Mouse (Mus musculus): ENCODE data around the gene Arhgap10.
A peak's percentile ranks its signal among the peaks of the same experiment; 100 is the strongest.

Arhgap10 gene

DNA sequence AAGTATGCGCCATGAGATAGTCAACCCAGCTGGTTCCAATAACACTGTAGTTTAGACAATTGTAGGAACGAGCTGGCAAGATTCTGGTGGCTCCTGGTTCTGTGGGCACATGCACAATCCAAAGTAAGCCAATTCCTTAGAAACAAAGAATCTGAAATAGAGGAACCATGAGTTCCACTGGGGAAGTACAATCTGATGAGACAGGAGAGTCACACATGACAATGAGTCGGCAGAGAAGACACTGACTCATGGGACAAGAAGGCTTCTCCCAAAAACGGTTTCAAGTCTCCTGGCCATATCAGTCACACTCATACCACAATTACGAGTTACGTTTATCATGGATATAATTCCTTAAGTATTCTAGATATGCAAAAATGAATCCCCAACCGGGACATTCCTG lies 75.3 kb downstream of the Arhgap10 start:
- DNase-seq (ENCODE audit: low read depth, low spot score) = no peak

- no peak for DNase-seq (ENCODE audit: low read depth, low spot score)
These were observed 76.8 kb downstream of the Arhgap10 start for GRCm38 (mm10) chr8:77440913-77441312.

GRCm38 (mm10) chr8:77440324-77440880 lies 77.4 kb downstream of the Arhgap10 start:
- peak; percentile 48 for DNase-seq (ENCODE audit: low read depth, low spot score)

DNA sequence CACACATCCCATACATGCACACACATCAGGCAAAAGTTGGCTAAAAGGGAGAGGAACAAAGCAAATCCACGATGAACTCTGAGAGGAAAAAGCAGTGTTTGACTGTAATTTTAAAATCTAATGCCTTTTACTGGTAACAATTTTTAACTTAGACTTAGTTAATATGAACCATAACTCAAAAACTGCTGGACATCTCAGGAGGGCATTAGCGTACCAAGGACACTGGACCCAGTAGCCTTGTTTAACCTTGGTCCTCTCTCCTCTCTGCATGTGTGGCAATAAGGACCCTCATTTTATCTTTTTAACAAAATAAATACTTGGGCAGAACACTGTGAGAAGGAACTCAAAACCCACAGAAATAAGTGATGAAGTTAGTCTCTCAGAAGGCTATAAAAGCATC lies 78.1 kb downstream of the Arhgap10 start:
- DNase-seq (ENCODE audit: low read depth, low spot score) = no peak

- no peak for DNase-seq (ENCODE audit: low read depth, low spot score)
These were observed 79.8 kb downstream of the Arhgap10 start for GRCm38 (mm10) chr8:77437807-77438493.

DNA sequence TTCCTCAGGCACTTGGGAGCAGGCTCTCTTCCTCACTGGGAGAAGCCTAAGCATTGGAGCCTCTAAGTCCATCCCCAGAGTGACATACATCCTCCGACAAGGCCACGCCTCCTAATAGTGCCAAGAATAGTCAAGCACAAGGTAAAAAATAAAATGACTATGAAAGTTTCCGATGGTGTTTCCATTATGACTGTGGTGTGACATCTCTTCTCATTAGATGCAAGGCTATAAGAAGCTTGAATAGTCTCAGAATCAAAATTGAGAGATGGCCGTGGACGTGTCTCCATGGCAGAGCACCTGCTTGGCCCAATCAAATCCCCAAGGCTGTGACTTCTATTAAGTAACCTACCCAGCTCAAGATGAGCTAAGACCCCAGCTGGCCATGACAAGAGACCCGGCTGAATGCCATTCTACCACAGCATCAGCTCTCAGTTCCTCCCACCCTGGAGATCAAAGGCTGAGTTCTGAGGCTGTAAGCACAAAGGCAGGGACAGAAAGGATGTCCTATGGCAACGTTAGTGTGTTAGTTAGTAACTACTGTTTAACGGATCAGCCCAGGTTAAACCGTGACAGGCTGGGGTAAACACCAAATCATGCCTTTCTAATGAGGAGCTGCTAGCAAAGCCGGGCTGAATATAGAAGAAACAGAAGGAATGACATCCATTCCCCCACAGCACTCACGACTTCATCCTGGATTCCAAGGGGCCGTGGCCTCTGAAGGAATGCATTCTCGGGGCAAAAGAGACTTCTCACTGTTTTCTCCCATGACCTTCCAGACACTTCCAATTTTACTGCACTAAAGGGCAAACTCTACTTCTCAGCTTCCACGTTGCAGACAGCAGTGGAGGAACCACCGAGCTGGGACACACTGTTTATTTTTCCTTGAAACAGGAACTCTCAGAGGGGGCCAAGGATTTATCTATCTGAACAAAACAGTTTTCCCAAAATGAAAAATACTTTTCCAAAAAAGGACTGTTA lies 81.5 kb downstream of the Arhgap10 start:
- no peak for DNase-seq (ENCODE audit: low read depth, low spot score)

DNA sequence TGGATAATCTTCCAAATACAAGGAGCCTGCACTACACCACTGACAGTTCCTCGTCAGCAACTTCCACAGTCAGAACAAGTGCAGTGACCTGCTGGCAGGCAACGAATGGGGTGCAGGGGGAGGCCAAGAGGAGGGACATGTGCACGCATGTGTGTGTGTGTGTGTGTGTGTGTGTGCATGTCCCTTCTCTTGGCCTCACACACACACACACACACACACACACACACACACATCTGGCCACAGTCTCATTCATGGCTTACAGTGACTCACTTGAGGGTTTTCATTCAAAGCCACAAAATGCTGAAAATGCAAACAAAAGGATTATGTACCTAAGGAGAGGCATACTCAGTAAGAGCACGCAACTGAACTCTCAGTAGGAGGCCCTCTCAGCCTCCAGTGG lies 84.5 kb downstream of the Arhgap10 start:
- no peak for DNase-seq (ENCODE audit: low read depth, low spot score)

DNA sequence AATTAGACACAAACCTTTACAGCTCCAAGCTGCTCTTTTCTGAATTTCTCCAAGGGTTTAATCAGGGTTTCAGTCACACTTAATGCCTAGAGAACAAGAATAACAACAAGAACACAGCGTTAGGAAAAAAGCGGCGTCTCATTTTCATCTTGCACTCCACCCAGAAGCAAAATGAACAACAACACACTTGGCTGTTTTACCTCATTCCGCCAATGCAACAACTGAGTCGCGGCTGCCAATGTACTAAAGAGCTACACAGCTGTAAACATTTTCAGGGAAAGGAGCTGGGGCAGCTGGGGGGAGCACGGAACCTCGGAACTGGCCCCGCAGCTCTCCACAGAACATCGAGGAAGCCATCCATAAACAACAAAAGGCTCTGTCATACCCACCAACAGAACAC lies 85.0 kb downstream of the Arhgap10 start:
- no peak for DNase-seq (ENCODE audit: low read depth, low spot score)

GRCm38 (mm10) chr8:77428420-77428819 lies 89.3 kb downstream of the Arhgap10 start:
- no peak for DNase-seq (ENCODE audit: low read depth, low spot score)

GRCm38 (mm10) chr8:77428015-77428414 lies 89.7 kb downstream of the Arhgap10 start:
- no peak for DNase-seq (ENCODE audit: low read depth, low spot score)

GRCm38 (mm10) chr8:77427438-77427837 lies 90.3 kb downstream of the Arhgap10 start:
- no peak for DNase-seq (ENCODE audit: low read depth, low spot score)

- DNase-seq (ENCODE audit: low read depth, low spot score) = no peak
These were observed 93.9 kb downstream of the Arhgap10 start for GRCm38 (mm10) chr8:77423850-77424249.

DNA sequence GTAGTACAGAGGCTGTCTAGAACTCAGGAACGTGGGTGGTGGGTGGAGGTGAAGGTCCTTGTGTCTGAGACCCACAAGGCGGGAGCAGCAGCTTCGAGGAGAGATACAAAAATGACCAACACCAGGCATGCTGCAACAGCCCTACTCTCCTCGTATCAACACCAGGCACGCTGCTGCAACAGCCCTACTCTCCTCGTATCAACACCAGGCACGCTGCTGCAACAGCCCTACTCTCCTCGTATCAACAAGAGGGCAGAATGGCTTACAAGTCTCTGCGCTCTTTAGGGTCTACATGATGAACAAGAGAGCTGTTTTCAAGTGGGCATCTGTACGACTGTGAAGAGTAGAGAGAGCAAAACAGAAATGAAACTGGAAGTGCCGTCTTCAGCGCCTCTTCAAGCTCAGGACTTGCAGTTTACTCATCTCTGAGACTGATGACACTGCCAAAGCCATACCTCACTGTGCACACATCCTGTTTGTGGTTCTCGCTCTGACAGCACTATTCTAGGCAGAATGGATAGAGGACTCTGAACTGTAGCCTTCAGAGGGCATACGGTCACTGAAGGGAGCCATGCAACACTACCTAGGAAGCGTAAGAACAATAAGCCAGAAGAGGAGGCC lies 95.0 kb downstream of the Arhgap10 start:
- no peak for DNase-seq (ENCODE audit: low read depth, low spot score)

GRCm38 (mm10) chr8:77421596-77421995 lies 96.2 kb downstream of the Arhgap10 start:
- peak; percentile 38 for DNase-seq (ENCODE audit: low read depth, low spot score)

DNA sequence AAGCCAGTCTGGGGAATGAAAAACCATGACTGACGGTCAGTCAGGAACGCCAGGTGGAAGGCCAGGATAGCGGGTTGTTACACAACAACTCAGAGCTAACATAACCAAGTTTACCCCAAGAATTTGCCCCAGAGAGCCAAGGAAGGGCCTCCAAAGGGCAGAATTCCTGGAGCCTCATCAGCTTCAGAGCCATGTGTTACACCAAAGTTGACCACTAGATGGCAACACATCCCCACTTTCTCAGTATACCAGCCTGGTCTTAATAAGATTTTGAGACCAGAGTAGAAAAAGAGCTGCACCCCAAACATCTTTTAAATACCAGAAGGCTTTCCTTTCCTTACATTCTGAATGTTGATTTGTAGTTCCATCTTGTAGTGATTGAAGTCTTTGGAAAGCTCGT lies 98.0 kb downstream of the Arhgap10 start:
- DNase-seq (ENCODE audit: low read depth, low spot score) = peak; percentile 60

DNA sequence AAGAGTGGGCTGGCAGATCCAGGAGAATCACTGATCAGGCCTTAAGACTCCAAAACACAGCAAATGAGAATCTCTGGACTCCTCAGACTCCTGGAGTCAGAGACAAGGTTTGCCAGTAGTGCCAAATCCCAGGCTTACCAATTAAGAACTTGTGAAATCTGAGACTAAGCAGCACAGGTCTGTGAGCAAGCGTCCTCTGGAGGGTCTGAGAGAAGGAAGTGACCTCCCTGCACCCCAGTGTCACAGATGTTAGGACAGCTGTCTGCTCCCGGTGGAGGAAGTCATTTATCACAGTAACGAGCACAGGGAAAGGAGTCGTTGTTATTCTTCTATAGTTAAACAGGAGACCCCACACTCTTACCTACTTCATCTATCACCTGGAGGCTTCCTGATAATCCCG lies 101.0 kb downstream of the Arhgap10 start:
- no peak for DNase-seq (ENCODE audit: low read depth, low spot score)

GRCm38 (mm10) chr8:77416034-77416433 lies 101.7 kb downstream of the Arhgap10 start:
- no peak for DNase-seq (ENCODE audit: low read depth, low spot score)

DNA sequence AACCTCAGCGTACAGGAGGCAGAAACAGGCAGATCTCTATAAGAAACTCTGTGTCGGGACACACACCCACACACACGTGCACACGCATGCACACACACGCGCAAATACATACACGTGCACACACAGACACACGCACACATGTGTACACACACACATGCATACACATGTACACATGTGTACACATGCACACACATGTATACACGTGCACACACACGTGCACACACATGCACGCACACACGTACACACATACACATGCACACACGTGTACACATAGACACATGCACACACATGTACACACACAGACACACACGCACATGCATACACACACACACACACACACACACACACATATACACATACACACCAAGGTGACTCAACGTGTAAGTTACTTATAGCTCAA lies 106.5 kb downstream of the Arhgap10 start:
- DNase-seq (ENCODE audit: low read depth, low spot score) = no peak

- no peak for DNase-seq (ENCODE audit: low read depth, low spot score)
These were observed 107.4 kb downstream of the Arhgap10 start for GRCm38 (mm10) chr8:77410394-77410793.

GRCm38 (mm10) chr8:77408527-77409215 lies 109.1 kb downstream of the Arhgap10 start:
- no peak for DNase-seq (ENCODE audit: low read depth, low spot score)

DNA sequence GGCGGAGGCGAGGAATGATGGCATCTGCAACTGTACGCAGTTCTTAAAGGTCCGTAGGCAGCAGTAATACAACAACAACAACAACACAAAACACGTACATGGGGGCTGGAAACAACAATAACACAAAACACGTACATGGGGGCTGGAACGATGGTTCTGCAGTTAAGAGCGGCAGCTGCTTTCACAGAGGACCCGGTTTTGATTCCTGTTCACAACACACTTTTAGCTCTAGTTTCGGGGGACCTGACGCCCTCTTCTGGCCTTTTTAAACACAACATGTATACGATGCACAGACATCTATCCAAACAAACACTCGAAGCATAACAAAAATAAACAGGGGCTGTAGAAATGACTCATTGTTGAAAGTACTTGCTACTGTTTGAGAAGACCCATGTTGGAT lies 110.9 kb downstream of the Arhgap10 start:
- DNase-seq (ENCODE audit: low read depth, low spot score) = peak; percentile 55
